Mouse (Mus musculus): ENCODE measurements around the gene Plbd2. TPM values are rescaled to one million over a fixed set of nuclear protein-coding genes. Genes with fewer than 3 reads are reported as not detected.

Gene Plbd2
- total and polyA plus RNA-seq, 2 experiments from 2014 or later: 38.3 to 47.2 TPM

GRCm38 (mm10) chr5:120495703-120496226 is 7.7 kb downstream of the Plbd2 start:
- 91% methylated on average over 13 of the region's 13 CpGs for WGBS

GRCm38 (mm10) chr5:120495064-120495702 is 8.2 kb downstream of the Plbd2 start:
- no peak overlapping the region for H3K9ac ChIP-seq (replicated peaks; ENCODE audit: low read depth, low read length)
- H3K4me3 ChIP-seq (ENCODE audit: low read depth, low read length): no peak overlapping the region
- H3K4me2 ChIP-seq (ENCODE audit: low read depth, low read length): no peak overlapping the region
- no peaks in the 10 kb centered on the region for H3K9me3 ChIP-seq (replicated peaks; ENCODE audit: control insufficient read depth, low read length)
- DNase-seq (ENCODE audit: low spot score): no peak
- peaks cover 25% of the 10 kb centered on the region; the same call in 1 of the 2 replicates for H3K36me3 ChIP-seq (replicated peaks; ENCODE audit: control insufficient read depth, insufficient read depth, low read length)
- WGBS: 59% methylated on average over 10 of the region's 10 CpGs
- H3K4me1 ChIP-seq (ENCODE audit: control insufficient read depth, insufficient read depth): peaks cover 13% of the 10 kb centered on the region
- no peak for ATAC-seq (ENCODE audit: insufficient read depth, low read depth)
- no peak for TF ChIP-seq CTCF (IDR thresholded peaks at IDR 0.05; ENCODE audit: low read depth)
- TF ChIP-seq EP300 (IDR thresholded peaks at IDR 0.05; ENCODE audit: low read depth): no peak
- no peaks in the 10 kb centered on the region for H3K27me3 ChIP-seq (ENCODE audit: control insufficient read depth, insufficient read depth, low read length)
- H3K27ac ChIP-seq (ENCODE audit: low read depth): no peak overlapping the region

More at GRCm38 (mm10) chr5:120495703-120496226, 7.7 kb downstream of the Plbd2 start:
- Histone ChIP-seq H3K4me2 (ENCODE audit: low read depth, low read length) (no peak overlapping the region), H3K9ac (replicated peaks; ENCODE audit: low read depth, low read length) (no peak overlapping the region), H3K27me3 (ENCODE audit: control insufficient read depth, insufficient read depth, low read length) (no peaks in the 10 kb centered on the region), H3K36me3 (replicated peaks; ENCODE audit: control insufficient read depth, insufficient read depth, low read length) (peaks cover 25% of the 10 kb centered on the region; the same call in 1 of the 2 replicates), H3K4me3 (ENCODE audit: low read depth, low read length) (no peak overlapping the region), H3K27ac (ENCODE audit: low read depth) (no peak overlapping the region), H3K4me1 (ENCODE audit: control insufficient read depth, insufficient read depth) (peaks cover 8% of the 10 kb centered on the region), H3K9me3 (replicated peaks; ENCODE audit: control insufficient read depth, low read length) (no peaks in the 10 kb centered on the region)
- TF ChIP-seq CTCF (IDR thresholded peaks at IDR 0.05; ENCODE audit: low read depth) (no peak), EP300 (IDR thresholded peaks at IDR 0.05; ENCODE audit: low read depth) (no peak)
- DNase-seq (ENCODE audit: low spot score): no peak
- no peak for ATAC-seq (ENCODE audit: insufficient read depth, low read depth)

DNA sequence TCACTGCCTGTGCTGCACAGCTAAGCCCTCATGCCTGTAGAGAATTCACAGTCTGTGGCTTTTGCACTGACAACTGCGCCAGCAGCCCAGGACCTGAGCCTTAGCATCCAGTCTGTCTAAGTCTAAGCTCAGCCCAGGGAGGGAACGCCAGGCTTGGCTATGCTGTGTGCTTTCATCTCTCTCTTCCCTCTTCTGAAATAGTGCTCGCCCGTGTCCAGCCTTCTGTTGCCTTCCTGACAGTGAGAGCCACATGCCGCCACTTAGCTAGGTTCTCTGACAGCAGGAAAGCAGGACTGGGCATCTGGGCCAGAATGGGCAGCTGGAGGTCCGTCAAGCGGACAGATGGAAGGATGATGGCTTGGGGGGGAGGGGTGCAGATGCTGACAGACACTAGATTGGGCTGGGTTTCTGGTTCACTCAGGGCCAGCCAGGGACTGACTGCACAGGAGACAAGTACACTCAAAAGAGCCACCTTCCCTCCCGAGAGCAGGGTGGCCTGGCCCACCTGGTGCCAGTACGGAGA is 9.5 kb downstream of the Plbd2 start:
- 83% methylated on average over 9 of the region's 9 CpGs for WGBS
- Histone ChIP-seq H3K9me3 (replicated peaks; ENCODE audit: control insufficient read depth, low read length) (no peaks in the 10 kb centered on the region), H3K36me3 (replicated peaks; ENCODE audit: control insufficient read depth, insufficient read depth, low read length) (peaks cover 25% of the 10 kb centered on the region; the same call in 1 of the 2 replicates), H3K27me3 (ENCODE audit: control insufficient read depth, insufficient read depth, low read length) (no peaks in the 10 kb centered on the region), H3K4me3 (ENCODE audit: low read depth, low read length) (no peak overlapping the region), H3K4me1 (ENCODE audit: control insufficient read depth, insufficient read depth) (peaks cover 14% of the 10 kb centered on the region), H3K9ac (replicated peaks; ENCODE audit: low read depth, low read length) (no peak overlapping the region), H3K4me2 (ENCODE audit: low read depth, low read length) (no peak overlapping the region), H3K27ac (ENCODE audit: low read depth) (no peak overlapping the region)
- DNase-seq (ENCODE audit: low spot score): no peak
- ATAC-seq (ENCODE audit: insufficient read depth, low read depth): no peak
- TF ChIP-seq EP300 (IDR thresholded peaks at IDR 0.05; ENCODE audit: low read depth) (no peak), CTCF (IDR thresholded peaks at IDR 0.05; ENCODE audit: low read depth) (no peak)

DNA sequence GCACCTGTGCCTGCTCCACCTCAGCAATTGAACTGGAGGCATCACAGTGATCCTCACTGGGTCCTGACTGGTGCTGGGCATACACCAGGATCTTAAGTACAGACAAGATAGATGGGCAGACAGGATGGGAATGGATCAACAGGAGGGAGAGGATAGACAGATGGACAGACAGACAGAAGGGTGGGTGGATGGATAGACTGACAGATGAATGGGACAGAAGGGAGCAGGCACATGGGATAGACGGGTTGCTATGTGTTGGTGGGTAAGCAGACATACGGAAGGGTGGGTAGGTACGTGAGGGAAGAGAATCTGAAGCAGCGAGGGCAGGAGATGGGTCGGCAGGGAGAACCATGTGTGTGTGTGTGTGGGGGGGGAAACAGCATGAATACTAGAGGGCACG is 10.0 kb downstream of the Plbd2 start:
- ATAC-seq (ENCODE audit: insufficient read depth, low read depth) (no peak), DNase-seq (ENCODE audit: low spot score) (no peak)
- H3K4me2 ChIP-seq (ENCODE audit: low read depth, low read length): no peak overlapping the region
- H3K9ac ChIP-seq (replicated peaks; ENCODE audit: low read depth, low read length): no peak overlapping the region
- no peak overlapping the region for H3K4me3 ChIP-seq (ENCODE audit: low read depth, low read length)
- no peaks in the 10 kb centered on the region for H3K9me3 ChIP-seq (replicated peaks; ENCODE audit: control insufficient read depth, low read length)
- peaks cover 24% of the 10 kb centered on the region; the same call in 1 of the 2 replicates for H3K36me3 ChIP-seq (replicated peaks; ENCODE audit: control insufficient read depth, insufficient read depth, low read length)
- H3K4me1 ChIP-seq (ENCODE audit: control insufficient read depth, insufficient read depth): peaks cover 14% of the 10 kb centered on the region
- H3K27ac ChIP-seq (ENCODE audit: low read depth): no peak overlapping the region
- no peaks in the 10 kb centered on the region for H3K27me3 ChIP-seq (ENCODE audit: control insufficient read depth, insufficient read depth, low read length)
- no peak for TF ChIP-seq EP300 (IDR thresholded peaks at IDR 0.05; ENCODE audit: low read depth)
- no peak for TF ChIP-seq CTCF (IDR thresholded peaks at IDR 0.05; ENCODE audit: low read depth)
- WGBS: 86% methylated on average over 6 of the region's 6 CpGs

GRCm38 (mm10) chr5:120492437-120492836 is 11.0 kb downstream of the Plbd2 start:
- no peak overlapping the region for H3K9ac ChIP-seq (replicated peaks; ENCODE audit: low read depth, low read length)
- H3K27ac ChIP-seq (ENCODE audit: low read depth): no peak overlapping the region
- peaks cover 14% of the 10 kb centered on the region for H3K4me1 ChIP-seq (ENCODE audit: control insufficient read depth, insufficient read depth)
- H3K27me3 ChIP-seq (ENCODE audit: control insufficient read depth, insufficient read depth, low read length): no peaks in the 10 kb centered on the region
- no peak for ATAC-seq (ENCODE audit: insufficient read depth, low read depth)
- no peak overlapping the region for H3K4me2 ChIP-seq (ENCODE audit: low read depth, low read length)
- WGBS: 73% methylated on average over 11 of the region's 11 CpGs
- no peaks in the 10 kb centered on the region for H3K9me3 ChIP-seq (replicated peaks; ENCODE audit: control insufficient read depth, low read length)
- H3K36me3 ChIP-seq (replicated peaks; ENCODE audit: control insufficient read depth, insufficient read depth, low read length): peaks cover 21% of the 10 kb centered on the region
- TF ChIP-seq CTCF (IDR thresholded peaks at IDR 0.05; ENCODE audit: low read depth) (peak; percentile 50), EP300 (IDR thresholded peaks at IDR 0.05; ENCODE audit: low read depth) (no peak)
- no peak for DNase-seq (ENCODE audit: low spot score)
- H3K4me3 ChIP-seq (ENCODE audit: low read depth, low read length): no peak overlapping the region
